Mouse (Mus musculus): ENCODE data around the gene Armc6. TPM values are rescaled to one million over a fixed set of nuclear protein-coding genes. Genes with fewer than 3 reads are reported as not detected.
"Not testable (repeated sequence)": the region's sequence is repeated elsewhere in the genome, so short reads cannot be mapped to it uniquely, and the experiment has no call there.

Gene Armc6
- polyA plus RNA-seq, 1 experiment = 15.1 TPM

DNA sequence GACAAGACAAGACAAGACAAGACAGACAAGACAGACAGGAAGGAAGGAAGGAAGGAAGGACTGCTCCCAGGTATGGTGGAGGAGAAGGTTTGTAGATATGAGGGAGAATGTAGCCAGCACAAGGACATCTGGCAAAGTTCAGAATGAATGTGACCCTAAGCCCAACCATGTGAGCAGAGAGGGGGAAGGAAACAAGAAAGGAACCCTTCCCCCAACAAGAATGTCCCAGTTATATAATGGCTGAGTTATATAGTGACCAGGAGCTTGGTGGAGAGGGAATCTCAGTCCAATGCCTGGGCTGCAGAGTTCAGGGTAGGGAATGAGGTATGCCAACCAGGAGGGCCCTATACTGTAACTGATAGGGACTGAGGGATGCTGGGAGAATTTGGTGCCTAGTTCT, 16.8 kb downstream of the Armc6 start:
- TF ChIP-seq CTCF (IDR thresholded peaks at IDR 0.05; ENCODE audit: insufficient read depth, low read length) (no peak), POLR2A (IDR thresholded peaks at IDR 0.05; ENCODE audit: borderline replicate concordance, extremely low read depth, low read depth, low read length) (no peak)
- no peak overlapping the region for H3K4me3 ChIP-seq (replicated peaks; ENCODE audit: extremely low read depth, low read depth, low read length)
- no peak for DNase-seq
- H3K4me1 ChIP-seq (ENCODE audit: control insufficient read depth, insufficient read depth, low read length) = peaks cover 2% of the 10 kb centered on the region; the same call in 1 of the 2 replicates

GRCm38 (mm10) chr8:70216566-70216965, 17.7 kb downstream of the Armc6 start:
- peak; percentile 25 for DNase-seq
- 39% methylated on average over 1 of the region's 1 CpGs for WGBS

GRCm38 (mm10) chr8:70216161-70216560, 18.1 kb downstream of the Armc6 start:
- H3K4me3 ChIP-seq (replicated peaks; ENCODE audit: extremely low read depth, low read depth, low read length); DNase-seq; H3K4me1 ChIP-seq (ENCODE audit: control insufficient read depth, insufficient read depth, low read length): not testable (repeated sequence)
- WGBS = 48% methylated on average over 3 of the region's 3 CpGs

More at GRCm38 (mm10) chr8:70216566-70216965, 17.7 kb downstream of the Armc6 start:
- H3K4me3 ChIP-seq (replicated peaks; ENCODE audit: extremely low read depth, low read depth, low read length) = no peak overlapping the region
- H3K4me1 ChIP-seq (ENCODE audit: control insufficient read depth, insufficient read depth, low read length) = peaks cover 4% of the 10 kb centered on the region; the same call in 1 of the 2 replicates
- TF ChIP-seq POLR2A (IDR thresholded peaks at IDR 0.05; ENCODE audit: borderline replicate concordance, extremely low read depth, low read depth, low read length) = no peak
- no peak for TF ChIP-seq CTCF (IDR thresholded peaks at IDR 0.05; ENCODE audit: insufficient read depth, low read length)

DNA sequence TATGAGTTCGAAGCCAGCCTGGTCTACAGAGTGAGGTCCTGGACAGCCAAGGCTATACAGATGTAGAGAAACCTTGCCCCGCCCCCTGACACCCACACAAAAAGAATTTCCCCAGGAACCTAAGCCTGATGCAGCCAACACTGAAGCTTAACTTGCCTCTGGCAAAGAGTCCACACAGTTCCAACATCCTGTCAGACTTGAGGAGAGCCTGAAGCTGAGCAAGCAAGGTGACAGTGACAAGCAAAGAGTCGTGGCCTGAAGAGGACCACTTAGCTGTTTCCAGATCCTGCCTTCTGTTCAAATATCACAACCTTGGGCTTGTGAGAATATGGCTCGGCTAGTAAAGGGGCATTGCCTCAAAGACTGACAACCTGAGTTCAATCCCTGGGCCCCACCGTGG, 19.2 kb downstream of the Armc6 start:
- TF ChIP-seq POLR2A (IDR thresholded peaks at IDR 0.05; ENCODE audit: borderline replicate concordance, extremely low read depth, low read depth, low read length) (no peak), CTCF (IDR thresholded peaks at IDR 0.05; ENCODE audit: insufficient read depth, low read length) (no peak)
- H3K4me1 ChIP-seq (ENCODE audit: control insufficient read depth, insufficient read depth, low read length) = peaks cover 6% of the 10 kb centered on the region; the same call in 1 of the 2 replicates
- H3K4me3 ChIP-seq (replicated peaks; ENCODE audit: extremely low read depth, low read depth, low read length) = no peak overlapping the region

GRCm38 (mm10) chr8:70214411-70214810, 19.9 kb downstream of the Armc6 start:
- WGBS = 61% methylated on average over 3 of the region's 3 CpGs

More for the DNA sequence above, 19.2 kb downstream of the Armc6 start:
- WGBS = 65% methylated on average over 5 of the region's 5 CpGs
- no peak for DNase-seq

DNA sequence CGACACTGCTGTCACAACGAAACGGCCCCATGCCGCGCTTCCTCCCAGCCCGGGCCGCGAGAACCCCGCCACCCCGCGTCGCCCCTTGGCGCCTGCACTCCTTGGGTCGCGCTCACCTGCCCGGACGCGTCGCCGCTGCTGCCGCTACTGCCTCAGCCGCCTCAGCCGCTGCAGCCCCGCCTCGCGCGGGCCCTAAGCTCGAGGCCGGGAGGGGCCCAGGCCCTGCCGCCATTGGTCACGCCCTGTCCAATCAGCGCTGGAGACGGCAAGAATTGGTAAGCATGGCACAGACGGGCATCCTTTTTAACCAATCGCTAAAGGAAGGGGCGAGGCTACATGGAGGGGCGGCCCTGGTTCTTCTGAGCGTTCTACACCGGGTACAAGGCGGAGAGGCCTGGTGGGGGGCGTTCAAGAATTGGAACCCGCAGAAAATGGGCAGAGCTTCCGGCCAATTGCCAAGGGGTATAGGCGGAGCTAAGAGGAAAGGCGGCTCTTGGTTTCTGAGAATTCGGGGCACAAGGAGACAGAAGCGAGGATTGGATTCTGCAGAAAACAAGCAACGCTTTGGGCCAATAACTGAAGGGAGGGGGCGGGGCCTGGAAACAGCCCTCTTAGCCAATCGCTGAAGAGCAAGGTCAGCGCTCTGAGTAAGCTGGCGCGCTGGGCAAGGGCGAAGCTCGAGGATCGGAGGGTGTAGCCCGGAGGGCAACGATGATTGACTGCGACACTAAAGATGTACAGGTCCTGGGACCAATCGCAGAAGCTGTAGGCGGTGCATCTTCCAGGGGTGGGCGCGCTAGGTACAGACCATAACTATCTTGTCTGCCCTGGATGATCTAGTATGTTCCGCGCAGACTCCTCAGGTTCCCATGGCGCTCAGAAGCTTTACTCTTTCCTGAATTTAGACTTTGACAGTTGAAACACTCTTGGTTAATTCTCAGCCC, 21.9 kb downstream of the Armc6 start, which contains the start of gene Slc25a42:
Slc25a42 (minus strand) TSS at position 194 of the 944 bp plus-strand sequence.
- WGBS = under 1% methylated on average over 66 of the region's 66 CpGs

More at GRCm38 (mm10) chr8:70214411-70214810, 19.9 kb downstream of the Armc6 start:
- TF ChIP-seq POLR2A (IDR thresholded peaks at IDR 0.05; ENCODE audit: borderline replicate concordance, extremely low read depth, low read depth, low read length) (no peak), CTCF (IDR thresholded peaks at IDR 0.05; ENCODE audit: insufficient read depth, low read length) (no peak)
- no peak for DNase-seq
- H3K4me1 ChIP-seq (ENCODE audit: control insufficient read depth, insufficient read depth, low read length) = peaks cover 6% of the 10 kb centered on the region; the same call in 1 of the 2 replicates
- no peak overlapping the region for H3K4me3 ChIP-seq (replicated peaks; ENCODE audit: extremely low read depth, low read depth, low read length)

DNA sequence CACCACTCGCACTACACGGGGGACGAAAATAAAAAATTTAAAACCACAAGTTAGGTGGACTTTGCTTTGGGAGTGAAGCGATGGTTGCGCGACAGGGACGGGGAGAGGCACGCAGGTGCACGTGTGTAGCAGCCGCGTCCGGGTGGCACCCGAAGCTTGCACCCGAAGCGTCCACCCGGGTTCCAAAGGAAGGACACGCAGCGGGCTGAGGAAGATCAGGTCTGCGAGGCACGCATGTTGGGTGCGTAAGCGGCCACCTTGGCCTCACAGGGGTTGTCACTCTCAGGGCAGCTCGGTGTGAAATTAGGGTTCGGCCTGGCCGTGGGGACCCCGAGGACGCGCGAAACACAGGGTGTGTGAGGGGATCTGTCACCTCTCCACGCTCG, 22.5 kb downstream of the Armc6 start:
- TF ChIP-seq POLR2A (IDR thresholded peaks at IDR 0.05; ENCODE audit: borderline replicate concordance, extremely low read depth, low read depth, low read length) (no peak), CTCF (IDR thresholded peaks at IDR 0.05; ENCODE audit: insufficient read depth, low read length) (no peak)
- peaks cover 6% of the 10 kb centered on the region; the same call in 1 of the 2 replicates for H3K4me1 ChIP-seq (ENCODE audit: control insufficient read depth, insufficient read depth, low read length)
- no peak for DNase-seq
- H3K4me3 ChIP-seq (replicated peaks; ENCODE audit: extremely low read depth, low read depth, low read length) = peak overlapping the region; percentile 77
- 1% methylated on average over 31 of the region's 31 CpGs for WGBS

More for the DNA sequence above, 21.9 kb downstream of the Armc6 start, which contains the start of gene Slc25a42:
- peak; percentile 97 for DNase-seq
- peaks cover 6% of the 10 kb centered on the region; the same call in 1 of the 2 replicates for H3K4me1 ChIP-seq (ENCODE audit: control insufficient read depth, insufficient read depth, low read length)
- peak within 1 kb of the TSS; percentile 77 for H3K4me3 ChIP-seq (replicated peaks; ENCODE audit: extremely low read depth, low read depth, low read length)
- TF ChIP-seq CTCF (IDR thresholded peaks at IDR 0.05; ENCODE audit: insufficient read depth, low read length) = no peak
- TF ChIP-seq POLR2A (IDR thresholded peaks at IDR 0.05; ENCODE audit: borderline replicate concordance, extremely low read depth, low read depth, low read length) = peak; percentile 72; the same call in 1 of the 2 replicates

- 71% methylated on average over 1 of the region's 1 CpGs for WGBS
- peaks cover 6% of the 10 kb centered on the region; the same call in 1 of the 2 replicates for H3K4me1 ChIP-seq (ENCODE audit: control insufficient read depth, insufficient read depth, low read length)
- TF ChIP-seq POLR2A (IDR thresholded peaks at IDR 0.05; ENCODE audit: borderline replicate concordance, extremely low read depth, low read depth, low read length) (no peak), CTCF (IDR thresholded peaks at IDR 0.05; ENCODE audit: insufficient read depth, low read length) (no peak)
- DNase-seq = no peak
- peak overlapping the region; percentile 77 for H3K4me3 ChIP-seq (replicated peaks; ENCODE audit: extremely low read depth, low read depth, low read length)
These were observed 23.0 kb downstream of the Armc6 start for GRCm38 (mm10) chr8:70211275-70211674.

GRCm38 (mm10) chr8:70210538-70210937, 23.7 kb downstream of the Armc6 start:
- no peak for DNase-seq
- WGBS = 29% methylated on average over 8 of the region's 8 CpGs
- no peak for TF ChIP-seq CTCF (IDR thresholded peaks at IDR 0.05; ENCODE audit: insufficient read depth, low read length)
- TF ChIP-seq POLR2A (IDR thresholded peaks at IDR 0.05; ENCODE audit: borderline replicate concordance, extremely low read depth, low read depth, low read length) = no peak
- Histone ChIP-seq H3K4me3 (replicated peaks; ENCODE audit: extremely low read depth, low read depth, low read length) (no peak overlapping the region), H3K4me1 (ENCODE audit: control insufficient read depth, insufficient read depth, low read length) (peaks cover 6% of the 10 kb centered on the region; the same call in 1 of the 2 replicates)
